Mouse (Mus musculus): ENCODE results near the gene Metap1d. TPM values are rescaled to one million over a fixed set of nuclear protein-coding genes. Genes with fewer than 3 reads are reported as not detected.

Gene Metap1d
- polyA plus RNA-seq, 1 experiment from 2014 or later, result 13.5 TPM

- no peak for TF ChIP-seq CTCF (IDR thresholded peaks at IDR 0.05; ENCODE audit: low read depth)
- no peak for ATAC-seq
- H3K36me3 ChIP-seq (ENCODE audit: control insufficient read depth, insufficient read depth), result no peaks in the 10 kb centered on the region
These were observed 41.9 kb downstream of the Metap1d start for GRCm38 (mm10) chr2:71494971-71495370.

DNA sequence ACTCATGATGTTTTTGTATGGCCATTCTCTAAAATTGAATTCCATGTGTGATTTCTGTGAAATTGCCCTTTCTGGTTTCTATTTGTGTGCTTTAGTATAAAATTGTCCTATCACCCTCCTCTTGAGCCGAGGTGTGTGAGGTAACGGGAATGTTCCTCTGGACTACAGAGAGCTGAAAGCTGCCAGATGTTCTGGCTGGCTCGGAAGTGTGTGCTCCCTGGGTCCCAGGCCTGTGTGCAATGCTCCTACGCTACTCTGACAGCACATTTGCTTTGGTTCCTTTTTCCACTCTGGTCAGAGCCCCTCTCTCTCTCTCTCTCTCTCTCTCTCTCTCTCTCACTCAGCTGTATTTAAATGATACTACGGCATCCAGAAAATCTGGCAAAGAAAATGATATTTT, 44.1 kb downstream of the Metap1d start:
- no peaks in the 10 kb centered on the region for H3K36me3 ChIP-seq (ENCODE audit: control insufficient read depth, insufficient read depth)
- no peak for ATAC-seq
- H3K27me3 ChIP-seq (replicated peaks; ENCODE audit: control insufficient read depth, insufficient read depth, low read length), result no peaks in the 10 kb centered on the region
- H3K27ac ChIP-seq (ENCODE audit: low read depth, low read length), result no peak overlapping the region
- no peaks in the 10 kb centered on the region for H3K4me1 ChIP-seq (replicated peaks; ENCODE audit: control insufficient read depth, insufficient read depth, low read length)
- H3K9ac ChIP-seq (ENCODE audit: low read depth, low read length), result no peak overlapping the region
- no peaks in the 10 kb centered on the region for H3K9me3 ChIP-seq (ENCODE audit: control insufficient read depth)
- H3K4me3 ChIP-seq (ENCODE audit: low read depth, low read length), result no peak overlapping the region
- H3K4me2 ChIP-seq (replicated peaks; ENCODE audit: low read depth), result no peak overlapping the region
- WGBS, result 61% methylated on average over 5 of the region's 5 CpGs
- no peak for TF ChIP-seq CTCF (IDR thresholded peaks at IDR 0.05; ENCODE audit: low read depth)

More at GRCm38 (mm10) chr2:71494971-71495370, 41.9 kb downstream of the Metap1d start:
- H3K9me3 ChIP-seq (ENCODE audit: control insufficient read depth), result no peaks in the 10 kb centered on the region
- WGBS, result 31% methylated on average over 4 of the region's 4 CpGs
- H3K27me3 ChIP-seq (replicated peaks; ENCODE audit: control insufficient read depth, insufficient read depth, low read length), result no peaks in the 10 kb centered on the region
- no peak overlapping the region for H3K4me2 ChIP-seq (replicated peaks; ENCODE audit: low read depth)
- no peak overlapping the region for H3K4me3 ChIP-seq (ENCODE audit: low read depth, low read length)
- no peaks in the 10 kb centered on the region for H3K4me1 ChIP-seq (replicated peaks; ENCODE audit: control insufficient read depth, insufficient read depth, low read length)
- H3K27ac ChIP-seq (ENCODE audit: low read depth, low read length), result no peak overlapping the region
- no peak overlapping the region for H3K9ac ChIP-seq (ENCODE audit: low read depth, low read length)

DNA sequence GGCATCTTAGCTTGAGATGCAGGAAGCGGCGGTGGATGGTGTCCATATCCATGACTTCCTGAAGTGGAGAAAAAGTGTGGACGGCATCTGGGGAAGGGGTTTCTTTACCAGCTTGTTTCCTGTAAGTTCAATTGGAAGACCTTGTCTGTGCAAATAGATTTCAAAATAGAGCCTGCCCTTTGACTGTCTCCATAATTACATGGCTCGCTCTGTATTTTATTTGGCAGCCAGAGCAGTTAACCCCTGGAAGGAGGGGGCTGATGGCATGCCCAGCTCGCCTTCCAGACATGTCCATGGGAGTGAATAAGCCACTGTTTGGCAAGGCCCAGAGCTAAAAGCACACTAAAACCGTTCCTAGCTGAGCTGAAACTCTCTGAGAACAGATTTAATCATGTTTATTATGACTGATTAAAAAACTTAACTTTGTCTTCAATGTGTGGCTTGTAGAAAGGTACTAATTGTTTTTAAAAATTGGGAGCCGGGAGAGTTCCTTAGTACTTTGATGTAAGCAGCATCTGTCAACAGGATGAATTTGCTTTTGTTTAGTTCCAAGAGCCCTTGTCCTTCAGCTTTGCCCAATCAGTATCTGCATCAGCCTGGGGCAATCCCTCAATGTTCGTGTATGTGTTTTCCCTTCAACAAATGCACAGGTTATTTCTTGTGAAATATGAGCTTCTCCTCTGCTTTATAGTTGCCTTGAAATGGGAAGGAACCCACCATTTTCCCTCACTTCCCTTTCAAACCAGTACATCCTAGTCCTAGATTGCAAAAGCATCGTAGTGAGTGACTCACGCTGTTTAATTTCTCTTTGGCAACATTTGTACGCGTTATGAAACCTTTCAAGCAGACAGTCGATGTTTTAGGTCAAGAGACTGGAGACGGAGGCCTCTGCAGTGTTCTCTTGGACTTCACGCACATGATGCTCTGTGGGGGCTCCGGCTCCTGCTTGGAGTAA, 46.5 kb downstream of the Metap1d start:
- WGBS, result 72% methylated on average over 16 of the region's 16 CpGs
- no peaks in the 10 kb centered on the region for H3K9me3 ChIP-seq (ENCODE audit: control insufficient read depth)
- H3K4me3 ChIP-seq (ENCODE audit: low read depth, low read length), result no peak overlapping the region
- H3K36me3 ChIP-seq (ENCODE audit: control insufficient read depth, insufficient read depth), result no peaks in the 10 kb centered on the region
- no peak overlapping the region for H3K9ac ChIP-seq (ENCODE audit: low read depth, low read length)
- H3K4me1 ChIP-seq (replicated peaks; ENCODE audit: control insufficient read depth, insufficient read depth, low read length), result no peaks in the 10 kb centered on the region
- no peak for TF ChIP-seq CTCF (IDR thresholded peaks at IDR 0.05; ENCODE audit: low read depth)
- no peak overlapping the region for H3K27ac ChIP-seq (ENCODE audit: low read depth, low read length)
- no peaks in the 10 kb centered on the region for H3K27me3 ChIP-seq (replicated peaks; ENCODE audit: control insufficient read depth, insufficient read depth, low read length)
- no peak for ATAC-seq
- H3K4me2 ChIP-seq (replicated peaks; ENCODE audit: low read depth), result no peak overlapping the region

DNA sequence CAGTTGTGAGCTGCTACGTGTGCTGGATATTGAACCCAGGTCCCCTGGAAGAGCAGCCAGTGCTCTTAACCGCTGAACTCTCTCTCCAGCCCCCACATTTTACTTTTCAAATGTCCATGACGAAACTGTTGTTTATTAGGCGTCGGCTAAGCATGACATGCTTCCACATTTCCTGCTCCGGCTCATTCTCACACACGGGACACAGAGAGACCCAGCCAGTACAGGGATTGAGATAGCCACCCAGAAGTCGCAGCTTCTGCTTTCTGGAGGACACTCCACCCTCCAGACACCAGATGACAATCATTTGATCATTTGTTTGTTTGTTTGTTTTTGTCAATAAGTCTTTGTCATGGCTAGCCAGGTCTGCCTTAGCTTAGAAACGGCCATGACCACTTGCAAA, 51.8 kb downstream of the Metap1d start:
- H3K27ac ChIP-seq (ENCODE audit: low read depth, low read length), result no peak overlapping the region
- no peak for ATAC-seq
- TF ChIP-seq CTCF (IDR thresholded peaks at IDR 0.05; ENCODE audit: low read depth), result no peak
- no peak overlapping the region for H3K9ac ChIP-seq (ENCODE audit: low read depth, low read length)
- no peaks in the 10 kb centered on the region for H3K4me1 ChIP-seq (replicated peaks; ENCODE audit: control insufficient read depth, insufficient read depth, low read length)
- no peak overlapping the region for H3K4me2 ChIP-seq (replicated peaks; ENCODE audit: low read depth)
- H3K36me3 ChIP-seq (ENCODE audit: control insufficient read depth, insufficient read depth), result no peaks in the 10 kb centered on the region
- no peak overlapping the region for H3K4me3 ChIP-seq (ENCODE audit: low read depth, low read length)
- WGBS, result 58% methylated on average over 9 of the region's 9 CpGs
- H3K27me3 ChIP-seq (replicated peaks; ENCODE audit: control insufficient read depth, insufficient read depth, low read length), result no peaks in the 10 kb centered on the region
- no peaks in the 10 kb centered on the region for H3K9me3 ChIP-seq (ENCODE audit: control insufficient read depth)

- H3K4me2 ChIP-seq (replicated peaks; ENCODE audit: low read depth), result no peak overlapping the region
- H3K4me1 ChIP-seq (replicated peaks; ENCODE audit: control insufficient read depth, insufficient read depth, low read length), result no peaks in the 10 kb centered on the region
- no peak overlapping the region for H3K9ac ChIP-seq (ENCODE audit: low read depth, low read length)
- H3K36me3 ChIP-seq (ENCODE audit: control insufficient read depth, insufficient read depth), result no peaks in the 10 kb centered on the region
- no peak for ATAC-seq
- no peak for TF ChIP-seq CTCF (IDR thresholded peaks at IDR 0.05; ENCODE audit: low read depth)
- no peaks in the 10 kb centered on the region for H3K27me3 ChIP-seq (replicated peaks; ENCODE audit: control insufficient read depth, insufficient read depth, low read length)
- no peaks in the 10 kb centered on the region for H3K9me3 ChIP-seq (ENCODE audit: control insufficient read depth)
- H3K27ac ChIP-seq (ENCODE audit: low read depth, low read length), result no peak overlapping the region
- 87% methylated on average over 7 of the region's 7 CpGs for WGBS
- H3K4me3 ChIP-seq (ENCODE audit: low read depth, low read length), result no peak overlapping the region
These were observed 58.1 kb downstream of the Metap1d start for GRCm38 (mm10) chr2:71511209-71511608.

DNA sequence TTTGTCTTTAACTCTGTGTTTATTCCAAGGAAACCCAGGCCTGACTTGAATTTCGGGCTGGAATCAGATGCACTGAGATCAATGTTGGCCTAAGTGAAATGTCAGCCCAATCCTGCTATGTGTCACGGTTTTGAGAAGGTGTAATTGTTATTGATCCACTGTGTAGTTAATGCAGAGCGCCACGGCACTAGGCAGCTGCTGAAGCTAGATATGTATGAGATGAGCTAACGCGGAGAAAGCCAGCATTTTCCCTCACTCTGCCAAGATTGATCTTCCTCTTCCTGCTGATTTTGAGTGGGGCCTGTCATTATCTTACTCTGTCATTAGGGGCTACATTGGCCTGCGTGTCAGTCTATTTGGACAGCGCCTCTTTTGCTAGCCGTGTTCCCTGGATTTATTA, 59.2 kb downstream of the Metap1d start:
- Histone ChIP-seq H3K9me3 (ENCODE audit: control insufficient read depth) (no peaks in the 10 kb centered on the region), H3K4me1 (replicated peaks; ENCODE audit: control insufficient read depth, insufficient read depth, low read length) (no peaks in the 10 kb centered on the region), H3K36me3 (ENCODE audit: control insufficient read depth, insufficient read depth) (no peaks in the 10 kb centered on the region), H3K27me3 (replicated peaks; ENCODE audit: control insufficient read depth, insufficient read depth, low read length) (no peaks in the 10 kb centered on the region), H3K4me2 (replicated peaks; ENCODE audit: low read depth) (no peak overlapping the region), H3K9ac (ENCODE audit: low read depth, low read length) (no peak overlapping the region), H3K4me3 (ENCODE audit: low read depth, low read length) (no peak overlapping the region), H3K27ac (ENCODE audit: low read depth, low read length) (no peak overlapping the region)
- TF ChIP-seq CTCF (IDR thresholded peaks at IDR 0.05; ENCODE audit: low read depth), result no peak
- no peak for ATAC-seq
- 73% methylated on average over 9 of the region's 9 CpGs for WGBS
